Mouse (Mus musculus) heart, adult 2 months (tissue): ENCODE measurements around the gene Naa25.

Source experiments
- CTCF ChIP-seq: fragments of 200-600 bp; IDR thresholded peaks from 2 replicates; pipeline ENCODE4 v1.8.1; 2022; ENCODE audit warnings: antibody characterized with exemption, mild to moderate bottlenecking, moderate library complexity
- POLR2A ChIP-seq: fragments of 200-500 bp; IDR thresholded peaks from 2 replicates; pipeline ENCODE4 v1.6.1; 2011; ENCODE audit warnings: mild to moderate bottlenecking, low read depth, low read length, control low read depth; ENCODE audit not compliant: insufficient read depth

GRCm38 (mm10) chr5:121420721-121421120 lies 23.0 kb downstream of the Naa25 start:
- TF ChIP-seq POLR2A (no peak), CTCF (no peak)
